Mouse (Mus musculus): Measurements from ENCODE around the gene Ddx46. TPM values are rescaled to one million over a fixed set of nuclear protein-coding genes. Genes with fewer than 3 reads are reported as not detected.
A peak's percentile ranks its signal among the peaks of the same experiment; 100 is the strongest.
"Not testable (repeated sequence)": the region's sequence is repeated elsewhere in the genome, so short reads cannot be mapped to it uniquely, and the experiment has no call there.

The Ddx46 gene
- polyA plus RNA-seq, 1 experiment: 46.6 TPM

- TF ChIP-seq POLR2A (IDR thresholded peaks at IDR 0.05; ENCODE audit: low read depth, low read length) (no peak), CTCF (IDR thresholded peaks at IDR 0.05; ENCODE audit: borderline replicate concordance, insufficient read depth, low read length) (peak; percentile 63; the same call in 1 of the 2 replicates)
- peaks cover 3% of the 10 kb centered on the region; the same call in 1 of the 2 replicates for H3K4me1 ChIP-seq (ENCODE audit: control insufficient read depth, insufficient read depth, low read length)
- H3K4me3 ChIP-seq (ENCODE audit: insufficient read depth, low read length): no peak overlapping the region
- H3K27ac ChIP-seq (ENCODE audit: insufficient read depth, low read length): no peak overlapping the region
These were observed 33.2 kb upstream of the Ddx46 start for GRCm38 (mm10) chr13:55601611-55602010.

DNA sequence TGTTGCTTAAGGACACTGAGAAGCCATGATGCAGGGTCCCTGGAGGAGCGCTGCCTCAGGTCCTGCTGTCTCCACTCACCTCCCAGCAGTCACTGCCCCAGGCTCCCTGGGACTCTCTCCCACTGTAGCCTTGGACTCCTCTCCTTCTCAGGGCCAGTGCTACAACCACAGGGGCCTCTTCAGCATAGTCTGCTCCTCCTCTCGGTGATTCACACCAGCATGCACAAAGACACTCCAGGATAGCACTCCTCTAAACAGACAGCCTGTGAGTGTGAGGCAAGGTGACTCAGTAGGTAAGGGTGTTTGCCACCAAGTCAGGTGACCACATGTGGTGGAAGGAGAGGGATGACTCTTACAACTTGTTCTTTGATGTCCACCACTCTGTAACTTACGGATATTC, 30.2 kb upstream of the Ddx46 start:
- Histone ChIP-seq H3K27ac (ENCODE audit: insufficient read depth, low read length) (no peak overlapping the region), H3K4me3 (ENCODE audit: insufficient read depth, low read length) (no peak overlapping the region), H3K4me1 (ENCODE audit: control insufficient read depth, insufficient read depth, low read length) (peaks cover 1% of the 10 kb centered on the region; the same call in 1 of the 2 replicates)
- no peak for TF ChIP-seq CTCF (IDR thresholded peaks at IDR 0.05; ENCODE audit: borderline replicate concordance, insufficient read depth, low read length)
- no peak for TF ChIP-seq POLR2A (IDR thresholded peaks at IDR 0.05; ENCODE audit: low read depth, low read length)

DNA sequence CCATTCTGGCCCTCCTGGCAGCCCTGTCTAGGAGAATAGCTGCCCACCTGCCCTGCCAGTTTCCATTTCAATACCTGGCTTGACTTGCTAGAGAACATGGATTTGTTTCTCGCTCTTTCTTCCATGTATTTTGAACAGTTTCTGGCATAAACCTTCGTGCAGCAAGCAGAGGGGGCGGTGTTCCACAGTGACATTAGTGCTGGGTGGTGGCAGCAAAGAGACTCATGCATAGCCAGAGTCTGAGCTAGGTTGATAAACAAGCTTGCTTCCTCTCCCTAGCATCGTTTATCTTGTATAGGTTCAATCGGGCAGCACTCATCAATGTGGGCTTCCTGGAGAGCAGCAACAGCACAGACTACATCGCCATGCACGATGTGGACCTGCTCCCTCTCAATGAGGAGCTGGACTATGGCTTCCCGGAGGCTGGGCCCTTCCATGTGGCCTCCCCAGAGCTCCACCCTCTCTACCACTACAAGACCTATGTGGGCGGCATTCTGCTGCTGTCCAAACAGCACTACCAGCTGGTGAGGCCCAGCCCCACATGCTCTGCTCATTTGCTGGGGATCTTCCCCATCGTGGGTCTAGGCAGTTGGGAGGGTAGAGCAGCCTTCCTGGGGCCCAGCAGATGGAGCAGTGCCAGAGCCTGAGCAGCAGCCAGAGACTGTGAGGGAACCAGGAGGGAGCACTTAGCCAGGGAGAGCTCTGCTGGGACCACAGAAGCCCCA, 27.8 kb upstream of the Ddx46 start:
- TF ChIP-seq CTCF (IDR thresholded peaks at IDR 0.05; ENCODE audit: borderline replicate concordance, insufficient read depth, low read length): no peak
- no peak for TF ChIP-seq POLR2A (IDR thresholded peaks at IDR 0.05; ENCODE audit: low read depth, low read length)
- Histone ChIP-seq H3K27ac (ENCODE audit: insufficient read depth, low read length) (no peak overlapping the region), H3K4me3 (ENCODE audit: insufficient read depth, low read length) (no peak overlapping the region), H3K4me1 (ENCODE audit: control insufficient read depth, insufficient read depth, low read length) (peaks cover 5% of the 10 kb centered on the region)

DNA sequence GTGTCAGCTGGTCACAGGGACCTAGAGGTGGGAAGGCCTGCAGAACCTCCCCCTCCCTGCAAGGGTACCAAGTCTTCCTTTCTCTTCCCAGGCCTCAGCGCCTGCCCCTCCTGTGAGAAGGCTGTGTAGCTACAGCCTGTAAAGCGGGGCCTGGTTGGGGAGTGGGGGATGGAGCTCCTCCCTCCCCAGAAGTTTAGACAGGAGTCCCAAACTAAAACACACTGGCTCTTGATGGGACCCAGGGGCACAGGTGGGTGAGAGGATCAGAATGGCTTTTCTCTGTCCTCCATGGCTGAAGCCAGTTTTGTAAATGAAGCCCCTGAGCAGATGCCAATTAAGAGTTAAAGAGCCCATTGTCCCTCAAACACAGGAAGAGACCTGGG, 27.2 kb upstream of the Ddx46 start:
- peaks cover 5% of the 10 kb centered on the region for H3K4me1 ChIP-seq (ENCODE audit: control insufficient read depth, insufficient read depth, low read length)
- TF ChIP-seq POLR2A (IDR thresholded peaks at IDR 0.05; ENCODE audit: low read depth, low read length): no peak
- TF ChIP-seq CTCF (IDR thresholded peaks at IDR 0.05; ENCODE audit: borderline replicate concordance, insufficient read depth, low read length): no peak
- no peak overlapping the region for H3K4me3 ChIP-seq (ENCODE audit: insufficient read depth, low read length)
- H3K27ac ChIP-seq (ENCODE audit: insufficient read depth, low read length): no peak overlapping the region

DNA sequence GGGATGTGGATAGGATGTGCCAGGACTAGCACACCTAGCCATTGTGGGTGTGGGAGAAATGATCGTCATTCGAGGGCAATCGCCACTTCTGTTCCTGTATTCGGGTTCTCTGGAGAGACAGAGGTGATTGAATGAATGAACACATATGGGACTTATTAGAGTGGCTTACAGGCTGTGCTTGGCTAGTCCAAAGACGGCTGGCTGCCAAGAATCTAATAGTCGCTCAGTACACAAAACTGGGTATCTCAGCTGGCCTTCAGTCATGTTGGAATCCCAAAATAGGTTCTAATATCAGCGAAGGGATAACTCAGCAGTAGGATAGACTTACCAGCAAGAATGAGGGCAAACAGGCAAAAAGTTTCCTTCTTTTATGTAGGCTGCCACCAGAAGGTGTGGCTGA, 22.8 kb upstream of the Ddx46 start:
- no peak for TF ChIP-seq POLR2A (IDR thresholded peaks at IDR 0.05; ENCODE audit: low read depth, low read length)
- TF ChIP-seq CTCF (IDR thresholded peaks at IDR 0.05; ENCODE audit: borderline replicate concordance, insufficient read depth, low read length): no peak
- Histone ChIP-seq H3K27ac (ENCODE audit: insufficient read depth, low read length) (peak overlapping the region; percentile 13), H3K4me1 (ENCODE audit: control insufficient read depth, insufficient read depth, low read length) (peaks cover 5% of the 10 kb centered on the region), H3K4me3 (ENCODE audit: insufficient read depth, low read length) (no peak overlapping the region)

DNA sequence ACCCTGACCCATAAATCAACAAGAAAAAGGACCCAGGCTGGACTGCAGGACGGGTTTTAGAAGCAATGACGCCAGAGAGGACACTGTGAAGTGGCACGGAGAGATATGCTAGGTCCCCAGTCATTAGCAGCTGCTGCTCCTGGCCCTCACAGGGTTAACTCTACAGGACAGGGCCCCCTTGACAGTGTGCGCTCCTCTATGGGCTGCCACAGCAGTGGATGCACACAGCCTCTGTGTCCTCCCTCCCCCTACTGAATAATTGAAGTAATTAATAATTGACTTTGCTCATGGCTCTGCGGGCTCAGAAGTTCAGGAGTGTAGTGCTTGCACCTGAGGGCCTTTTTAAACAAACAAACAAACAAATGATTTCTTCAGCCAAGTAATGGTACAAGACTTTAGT, 21.4 kb upstream of the Ddx46 start:
- H3K4me1 ChIP-seq (ENCODE audit: control insufficient read depth, insufficient read depth, low read length): peaks cover 5% of the 10 kb centered on the region
- no peak overlapping the region for H3K4me3 ChIP-seq (ENCODE audit: insufficient read depth, low read length)
- TF ChIP-seq CTCF (IDR thresholded peaks at IDR 0.05; ENCODE audit: borderline replicate concordance, insufficient read depth, low read length) (no peak), POLR2A (IDR thresholded peaks at IDR 0.05; ENCODE audit: low read depth, low read length) (no peak)
- no peak overlapping the region for H3K27ac ChIP-seq (ENCODE audit: insufficient read depth, low read length)

DNA sequence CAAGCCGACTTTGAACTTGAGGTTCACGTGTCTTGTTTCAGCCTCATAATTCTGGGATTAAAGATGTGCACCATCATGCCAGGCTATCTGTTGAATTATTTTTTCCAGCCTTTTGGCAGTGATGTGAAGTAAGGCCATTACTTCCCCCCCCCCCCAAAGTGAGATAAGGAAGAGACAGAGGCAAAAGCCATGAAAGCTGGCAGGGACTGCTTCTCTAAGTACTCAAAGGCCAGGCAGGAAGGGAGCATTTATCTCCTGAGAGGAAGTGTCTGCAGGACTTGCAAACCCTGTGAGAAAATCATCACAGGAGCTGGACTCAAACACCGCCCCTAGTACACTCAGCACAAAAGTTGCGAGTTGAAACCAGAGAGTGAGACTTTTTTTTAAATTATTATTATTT, 15.5 kb upstream of the Ddx46 start:
- no peaks in the 10 kb centered on the region for H3K4me1 ChIP-seq (ENCODE audit: control insufficient read depth, insufficient read depth, low read length)
- no peak for TF ChIP-seq CTCF (IDR thresholded peaks at IDR 0.05; ENCODE audit: borderline replicate concordance, insufficient read depth, low read length)
- no peak for TF ChIP-seq POLR2A (IDR thresholded peaks at IDR 0.05; ENCODE audit: low read depth, low read length)
- H3K4me3 ChIP-seq (ENCODE audit: insufficient read depth, low read length): no peak overlapping the region
- no peak overlapping the region for H3K27ac ChIP-seq (ENCODE audit: insufficient read depth, low read length)

DNA sequence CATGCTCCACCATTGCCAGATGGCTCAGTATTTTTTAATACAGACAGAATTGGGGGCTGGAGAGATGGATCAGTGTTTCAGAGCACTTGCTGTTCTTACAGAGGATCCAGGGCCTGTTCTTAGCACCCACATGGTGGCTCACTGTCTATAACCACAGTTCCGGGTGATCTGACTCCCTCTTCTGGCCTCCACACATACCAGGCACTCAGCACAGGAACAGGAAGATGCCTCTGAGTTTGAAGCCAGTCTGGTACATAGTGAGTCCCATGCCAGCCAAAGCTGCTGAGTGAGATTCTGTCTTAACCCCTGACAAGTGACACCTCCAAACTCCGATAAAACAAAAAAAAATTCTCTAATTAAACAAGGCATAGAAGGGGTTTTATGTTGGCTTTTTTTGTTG, 14.6 kb upstream of the Ddx46 start:
- Histone ChIP-seq H3K4me3 (ENCODE audit: insufficient read depth, low read length) (no peak overlapping the region), H3K27ac (ENCODE audit: insufficient read depth, low read length) (no peak overlapping the region), H3K4me1 (ENCODE audit: control insufficient read depth, insufficient read depth, low read length) (0 out of 2 replicates have a peak, but pooled peaks cover 4% of the 10 kb centered on the region)
- TF ChIP-seq POLR2A (IDR thresholded peaks at IDR 0.05; ENCODE audit: low read depth, low read length): no peak
- TF ChIP-seq CTCF (IDR thresholded peaks at IDR 0.05; ENCODE audit: borderline replicate concordance, insufficient read depth, low read length): no peak

DNA sequence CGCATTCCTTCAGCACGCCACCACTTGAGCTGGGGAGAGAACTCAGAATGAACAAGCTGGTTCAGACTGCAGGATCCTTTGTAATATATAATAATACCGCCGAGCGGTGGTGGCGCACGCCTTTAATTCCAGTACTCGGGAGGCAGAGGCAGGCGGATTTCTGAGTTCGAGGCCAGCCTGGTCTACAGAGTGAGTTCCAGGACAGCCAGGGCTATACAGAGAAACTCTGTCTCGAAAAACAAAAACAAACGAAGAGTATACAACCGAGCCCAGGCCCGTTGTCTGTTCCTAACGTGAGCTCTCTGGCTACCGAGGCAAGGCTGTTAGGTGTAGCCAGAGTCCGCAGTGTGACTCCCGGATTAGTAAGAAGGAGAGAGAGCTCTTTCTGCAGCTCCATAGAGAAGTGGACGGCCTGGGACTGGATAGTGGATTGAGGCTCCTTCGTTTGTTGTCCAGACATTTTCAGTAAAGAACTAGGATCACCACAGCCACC, 12.6 kb upstream of the Ddx46 start:
- peak overlapping the region; percentile 82 for H3K4me3 ChIP-seq (ENCODE audit: insufficient read depth, low read length)
- H3K4me1 ChIP-seq (ENCODE audit: control insufficient read depth, insufficient read depth, low read length); H3K27ac ChIP-seq (ENCODE audit: insufficient read depth, low read length): not testable (repeated sequence)

GRCm38 (mm10) chr13:55622649-55623541, 11.9 kb upstream of the Ddx46 start, which contains the start of gene Caml:
Gene Caml, plus strand, starts transcription at chr13:55623005.
- H3K4me1 ChIP-seq (ENCODE audit: control insufficient read depth, insufficient read depth, low read length): 0 out of 2 replicates have a peak, but pooled peaks cover 4% of the 10 kb centered on the region
- H3K27ac ChIP-seq (ENCODE audit: insufficient read depth, low read length): peak within 1 kb of the TSS; percentile 22
- no peak for TF ChIP-seq CTCF (IDR thresholded peaks at IDR 0.05; ENCODE audit: borderline replicate concordance, insufficient read depth, low read length)
- TF ChIP-seq POLR2A (IDR thresholded peaks at IDR 0.05; ENCODE audit: low read depth, low read length): peak; percentile 92
- peak within 1 kb of the TSS; percentile 82 for H3K4me3 ChIP-seq (ENCODE audit: insufficient read depth, low read length)

Data from embryonic fibroblast, embryonic 13.5 days (primary cell).